Mouse (Mus musculus) kidney, adult 2 months (tissue): ENCODE data around the gene Vwa8. TPM values are rescaled to one million over a fixed set of nuclear protein-coding genes. Genes with fewer than 3 reads are reported as not detected.
A peak's percentile ranks its signal among the peaks of the same experiment; 100 is the strongest.

Experiments used
- DNase-seq: peaks from one replicate; pipeline ENCODE4 v3.0.0; 2021
- H3K27ac ChIP-seq: fragments of 200-500 bp; 2 replicates; pipeline ENCODE4 v1.5.1; 2012; ENCODE audit warnings: low read depth, low read length, control low read depth, inconsistent platforms; ENCODE audit not compliant: insufficient read depth
- H3K27me3 ChIP-seq: fragments of 200-500 bp; replicated peaks from 2 replicates; pipeline ENCODE4 v1.6.1; 2012; ENCODE audit warnings: mild to moderate bottlenecking, moderate library complexity, low read length, inconsistent platforms; ENCODE audit not compliant: control insufficient read depth, insufficient read depth
- H3K36me3 ChIP-seq: fragments of 200-500 bp; 2 replicates; pipeline ENCODE4 v1.6.1; 2012; ENCODE audit warnings: mild to moderate bottlenecking, moderate library complexity, low read length, inconsistent platforms; ENCODE audit not compliant: control insufficient read depth, insufficient read depth
- H3K4me1 ChIP-seq: fragments of 200-500 bp; 2 replicates; pipeline ENCODE4 v1.6.1; 2011; ENCODE audit warnings: low read length; ENCODE audit not compliant: control insufficient read depth, insufficient read depth
- H3K4me3 ChIP-seq: fragments of 200-500 bp; 2 replicates; pipeline ENCODE4 v1.5.1; 2011; ENCODE audit warnings: mild to moderate bottlenecking, low read depth, low read length, control low read depth; ENCODE audit not compliant: insufficient read depth
- CTCF ChIP-seq: fragments of 200-500 bp; conservative IDR thresholded peaks from 2 replicates; pipeline ENCODE4 v1.5.1; 2011; ENCODE audit warnings: low read depth, mild to moderate bottlenecking, control low read depth, low read length, moderate library complexity, mixed read lengths; ENCODE audit not compliant: insufficient read depth, insufficient read length
- POLR2A ChIP-seq: fragments of 200-500 bp; IDR thresholded peaks from one replicate; pipeline ENCODE4 v1.6.1; 2011; ENCODE audit warnings: low read depth, low read length, control low read depth
- WGBS: fragments of 180-500 bp; shearing (Covaris S2); methylation state at CpG from one replicate; pipeline ENCODE4 v1.1.7; 2018; 5-methylcytosine and 5-hydroxymethylcytosine counted together
- polyA plus RNA-seq: library from polyadenylated mRNA; depleted of rRNA; stranded (reverse); fragments of >200 nt; gene quantifications from 2 replicates; pipeline ENCODE4 v1.2.3, GENCODE M21; 2012

Gene Vwa8
- polyA plus RNA-seq, 1 experiment: 78.0 TPM

GRCm38 (mm10) chr14:79018564-79018963 is 169.7 kb downstream of the Vwa8 start:
- no peak for DNase-seq

DNA sequence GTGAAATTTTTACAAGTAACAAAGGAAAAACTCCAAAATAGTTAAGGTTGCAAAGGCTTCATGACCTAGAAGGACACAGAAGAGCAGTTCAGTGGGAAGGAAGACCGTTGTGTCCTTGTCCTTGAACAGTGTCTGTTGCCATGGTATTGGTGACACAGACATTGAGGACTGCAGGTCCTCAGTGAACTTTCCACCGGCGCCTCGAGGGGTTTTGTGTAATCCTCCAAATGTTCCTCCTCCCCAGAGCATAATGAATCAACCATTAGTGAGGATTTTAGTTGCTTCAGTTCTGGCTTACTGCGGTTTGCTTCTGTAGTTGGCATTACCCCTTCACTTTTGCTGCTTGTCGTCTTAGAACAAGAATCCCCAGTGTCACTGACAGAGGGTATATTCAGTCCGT is 172.9 kb downstream of the Vwa8 start:
- H3K27ac ChIP-seq: no peak overlapping the region
- H3K4me1 ChIP-seq: no peaks in the 10 kb centered on the region
- H3K27me3 ChIP-seq: no peaks in the 10 kb centered on the region
- 37% methylated on average over 7 of the region's 7 CpGs for WGBS
- H3K4me3 ChIP-seq: no peak overlapping the region
- H3K36me3 ChIP-seq: no peaks in the 10 kb centered on the region; the same call in 1 of the 2 replicates
- DNase-seq: peak; percentile 59
- TF ChIP-seq CTCF: no peak
- no peak for TF ChIP-seq POLR2A

More at GRCm38 (mm10) chr14:79018564-79018963, 169.7 kb downstream of the Vwa8 start:
- no peaks in the 10 kb centered on the region for H3K4me1 ChIP-seq
- no peak overlapping the region for H3K4me3 ChIP-seq
- H3K27me3 ChIP-seq: no peaks in the 10 kb centered on the region
- whole genome bisulfite sequencing: 86% methylated on average over 4 of the region's 4 CpGs
- TF ChIP-seq CTCF (no peak), POLR2A (no peak)
- no peak overlapping the region for H3K27ac ChIP-seq
- no peaks in the 10 kb centered on the region; the same call in 1 of the 2 replicates for H3K36me3 ChIP-seq

DNA sequence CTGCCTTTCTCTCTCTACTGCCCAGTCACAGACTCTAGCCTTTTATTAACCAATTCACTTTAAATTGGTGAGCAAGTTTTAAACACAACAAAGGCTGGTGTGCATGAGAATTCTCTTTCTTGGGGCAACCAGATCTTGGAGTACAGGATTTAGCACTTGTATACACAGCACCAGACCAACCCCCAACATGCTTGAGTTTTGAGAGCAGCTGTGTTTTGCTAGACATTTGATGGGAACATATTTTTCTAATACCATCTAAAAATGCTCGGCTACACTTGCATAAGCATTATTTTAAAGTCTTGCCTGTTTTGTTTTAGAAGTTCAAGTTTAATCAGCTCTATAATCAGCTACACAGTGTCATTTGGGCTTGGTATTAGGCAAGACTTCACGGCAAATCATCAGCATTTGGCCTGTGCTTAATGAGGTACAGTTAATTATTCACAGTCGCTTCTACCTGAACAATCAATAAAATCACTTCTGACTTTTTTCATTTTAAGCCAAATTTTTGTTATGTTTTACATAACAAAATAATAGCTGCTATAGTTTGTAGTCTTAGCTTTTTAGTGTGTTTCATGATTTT is 180.2 kb downstream of the Vwa8 start:
- Histone ChIP-seq H3K27ac (no peak overlapping the region), H3K27me3 (no peaks in the 10 kb centered on the region), H3K4me1 (no peaks in the 10 kb centered on the region), H3K4me3 (no peak overlapping the region), H3K36me3 (no peaks in the 10 kb centered on the region; the same call in none of the 2 replicates)
- no peak for TF ChIP-seq CTCF
- TF ChIP-seq POLR2A: no peak
- WGBS: 54% methylated on average over 3 of the region's 3 CpGs
- no peak for DNase-seq

DNA sequence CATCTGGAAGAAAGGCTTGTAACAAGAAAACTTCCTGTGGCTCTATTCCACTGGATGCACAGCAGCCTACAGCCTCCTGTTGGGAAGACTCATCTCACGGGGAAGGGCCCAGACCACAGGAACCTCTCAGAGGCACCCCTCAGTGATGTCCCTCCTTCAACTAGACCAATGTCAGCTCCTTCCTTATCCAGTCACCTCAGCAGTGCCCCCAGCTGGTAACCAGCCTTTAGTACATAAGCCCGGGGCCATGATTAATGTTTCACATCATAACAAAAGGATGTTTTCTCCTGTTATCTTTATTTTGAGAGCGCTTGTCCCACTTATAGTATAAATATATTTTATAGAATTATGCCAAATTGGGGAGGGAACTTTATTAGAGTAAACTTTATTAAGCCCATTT is 181.9 kb downstream of the Vwa8 start:
- no peak overlapping the region for H3K4me3 ChIP-seq
- TF ChIP-seq CTCF (0 out of 2 replicates have a peak, but pooled peaks have one; percentile 23), POLR2A (no peak)
- H3K27me3 ChIP-seq: no peaks in the 10 kb centered on the region
- DNase-seq: no peak
- 94% methylated on average over 3 of the region's 3 CpGs for WGBS
- H3K27ac ChIP-seq: no peak overlapping the region
- H3K36me3 ChIP-seq: no peaks in the 10 kb centered on the region; the same call in none of the 2 replicates
- H3K4me1 ChIP-seq: no peaks in the 10 kb centered on the region; the same call in 1 of the 2 replicates

GRCm38 (mm10) chr14:79031230-79031740 is 182.4 kb downstream of the Vwa8 start:
- Histone ChIP-seq H3K4me3 (no peak overlapping the region), H3K36me3 (no peaks in the 10 kb centered on the region; the same call in none of the 2 replicates), H3K27me3 (no peaks in the 10 kb centered on the region), H3K27ac (no peak overlapping the region), H3K4me1 (no peaks in the 10 kb centered on the region; the same call in 1 of the 2 replicates)
- TF ChIP-seq CTCF (no peak), POLR2A (no peak)
- 85% methylated on average over 8 of the region's 8 CpGs for WGBS
- DNase-seq: no peak

DNA sequence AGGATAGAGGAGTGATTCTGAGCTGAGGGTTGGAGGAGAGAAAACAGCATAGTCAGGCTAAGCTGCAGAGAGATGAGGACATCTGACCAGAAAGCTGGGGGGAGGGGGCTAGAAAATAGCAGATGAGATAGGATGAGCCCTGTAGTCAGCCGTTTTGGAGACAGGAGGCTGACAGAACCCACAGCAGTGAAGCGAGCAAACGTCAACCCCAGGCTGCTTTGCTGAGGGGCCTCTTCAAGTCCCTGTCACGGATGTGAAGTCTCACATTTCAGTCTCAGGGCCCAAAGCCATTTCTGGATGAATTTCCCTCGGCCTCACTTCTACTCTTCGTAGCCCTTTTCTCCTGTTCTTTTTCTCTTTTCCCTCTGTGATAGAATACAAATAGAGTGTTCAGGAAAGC is 184.5 kb downstream of the Vwa8 start:
- Histone ChIP-seq H3K36me3 (peaks cover 1% of the 10 kb centered on the region), H3K4me3 (no peak overlapping the region), H3K27ac (no peak overlapping the region), H3K27me3 (no peaks in the 10 kb centered on the region), H3K4me1 (no peaks in the 10 kb centered on the region; the same call in 1 of the 2 replicates)
- no peak for DNase-seq
- no peak for TF ChIP-seq POLR2A
- WGBS: 74% methylated on average over 6 of the region's 6 CpGs

- peak; percentile 47 for DNase-seq
- WGBS: 50% methylated on average over 9 of the region's 9 CpGs
- Histone ChIP-seq H3K4me1 (no peaks in the 10 kb centered on the region; the same call in 1 of the 2 replicates), H3K27me3 (no peaks in the 10 kb centered on the region), H3K4me3 (no peak overlapping the region), H3K27ac (peak overlapping the region; percentile 64), H3K36me3 (peaks cover 1% of the 10 kb centered on the region)
- TF ChIP-seq POLR2A: no peak
These were observed 185.7 kb downstream of the Vwa8 start for GRCm38 (mm10) chr14:79034511-79034913.
